Mouse (Mus musculus) layer of hippocampus, postnatal 25 days (tissue): Measurements from ENCODE around the gene Anks3. TPM values are rescaled to one million over a fixed set of nuclear protein-coding genes. Genes with fewer than 3 reads are reported as not detected.

Experiments used
- DNase-seq, 2 experiments: peaks; one replicate each; pipeline ENCODE4 v3.0.0; 2022; ENCODE audit warnings: mixed read lengths in 2 of 2, low spot score in 1 of 2; ENCODE audit errors: extremely low spot score in 1 of 2
- total RNA-seq, 2 experiments: library from RNA; stranded (reverse); gene quantifications; 2 replicates each; pipeline ENCODE4 v1.2.3; 2021

Gene Anks3
- total RNA-seq, 2 experiments from 2014 or later = 59.7 to 74.3 TPM

GRCm38 (mm10) chr16:4935931-4936703 is 27.9 kb downstream of the Anks3 start:
- DNase-seq = no peak

GRCm38 (mm10) chr16:4935430-4935829 is 28.6 kb downstream of the Anks3 start:
- no peak for DNase-seq

- no peak for DNase-seq
Observed at GRCm38 (mm10) chr16:4932429-4932828, 31.6 kb downstream of the Anks3 start.

- no peak for DNase-seq
Observed at GRCm38 (mm10) chr16:4928474-4928873, 35.5 kb downstream of the Anks3 start.

GRCm38 (mm10) chr16:4927967-4928366 is 36.0 kb downstream of the Anks3 start:
- no peak for DNase-seq

- no peak for DNase-seq
Observed at GRCm38 (mm10) chr16:4923996-4924395, 40.0 kb downstream of the Anks3 start.

GRCm38 (mm10) chr16:4922481-4922880 is 41.5 kb downstream of the Anks3 start:
- no peak for DNase-seq

- no peak for DNase-seq
Observed at GRCm38 (mm10) chr16:4920556-4920955, 43.4 kb downstream of the Anks3 start.

GRCm38 (mm10) chr16:4916608-4917007 is 47.4 kb downstream of the Anks3 start:
- DNase-seq = no peak

- no peak for DNase-seq
Observed at GRCm38 (mm10) chr16:4915931-4916330, 48.1 kb downstream of the Anks3 start.

- DNase-seq = peak; percentile 90 to 96
Observed at GRCm38 (mm10) chr16:4913783-4914735, 49.9 kb downstream of the Anks3 start.

- no peak for DNase-seq
Observed at GRCm38 (mm10) chr16:4912907-4913782, 50.9 kb downstream of the Anks3 start.

GRCm38 (mm10) chr16:4912074-4912648 is 51.8 kb downstream of the Anks3 start:
- DNase-seq = no peak

GRCm38 (mm10) chr16:4910758-4911157 is 53.2 kb downstream of the Anks3 start:
- no peak for DNase-seq

GRCm38 (mm10) chr16:4909745-4910144 is 54.3 kb downstream of the Anks3 start:
- DNase-seq = no peak

GRCm38 (mm10) chr16:4907972-4908371 is 56.0 kb downstream of the Anks3 start:
- DNase-seq = no peak

- DNase-seq = no peak
Observed at GRCm38 (mm10) chr16:4907386-4907785, 56.6 kb downstream of the Anks3 start.

- no peak for DNase-seq
Observed at GRCm38 (mm10) chr16:4906559-4906958, 57.4 kb downstream of the Anks3 start.

- DNase-seq = no peak
Observed at GRCm38 (mm10) chr16:4905591-4905990, 58.4 kb downstream of the Anks3 start.

- no peak for DNase-seq
Observed at GRCm38 (mm10) chr16:4904878-4905277, 59.1 kb downstream of the Anks3 start.
